Mouse (Mus musculus) left cerebral cortex, adult 18-20 months (tissue): ENCODE measurements at regions not wholly inside any gene's neighbourhood (a gene's known extent, or its start where the extent isn't known, plus 50 kb on each side); places are given as distances from the start of the nearest gene placed in this dataset.

Experiments
- DNase-seq, 2 experiments: peaks; one replicate each; pipeline ENCODE4 v3.0.0; 2021 to 2022; ENCODE audit warnings: low spot score in 2 of 2, mixed read lengths in 1 of 2

- no peak for DNase-seq
Observed at GRCm38 (mm10) chr9:34421956-34422355, 63.7 kb upstream of the Kirrel3 start.

DNA sequence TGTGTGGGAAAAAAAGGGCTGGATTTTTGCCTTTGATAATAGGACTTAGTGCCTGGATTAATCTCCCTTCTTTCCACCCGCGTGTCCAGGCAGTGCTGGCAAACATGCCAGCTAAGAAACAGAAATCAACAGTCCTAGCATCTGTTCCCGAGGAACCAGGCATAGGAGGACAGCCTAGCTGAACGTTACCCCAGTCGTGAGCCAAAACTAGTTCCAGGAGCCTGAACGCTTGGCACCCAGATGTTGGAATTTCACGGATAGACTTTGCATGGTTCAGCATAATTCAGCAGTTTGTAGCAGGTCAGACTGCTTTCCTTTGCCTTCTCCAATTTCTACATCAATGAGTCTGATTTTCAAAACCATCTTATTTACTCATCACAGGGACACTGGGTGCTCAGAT lies 62.6 kb upstream of the Kirrel3 start:
- DNase-seq: no peak

DNA sequence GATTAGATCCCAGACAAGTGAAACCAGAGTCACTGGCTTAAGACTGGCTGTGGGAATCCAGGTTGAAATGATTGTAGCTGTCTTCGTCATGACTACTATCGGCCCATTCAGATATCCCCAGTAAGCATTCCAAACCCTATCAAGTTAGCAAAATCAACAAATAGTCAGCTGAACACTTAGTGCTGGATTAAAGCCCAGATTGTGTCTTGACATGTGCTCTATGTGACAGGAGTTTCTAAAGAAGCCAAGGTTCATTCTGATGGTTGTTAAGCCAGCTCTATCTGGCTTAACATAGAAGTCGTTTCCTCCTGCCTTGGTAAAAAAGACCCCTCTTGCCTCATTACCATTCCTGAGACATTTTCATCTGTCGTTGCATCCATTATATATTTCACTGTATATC lies 59.1 kb upstream of the Kirrel3 start:
- no peak for DNase-seq

DNA sequence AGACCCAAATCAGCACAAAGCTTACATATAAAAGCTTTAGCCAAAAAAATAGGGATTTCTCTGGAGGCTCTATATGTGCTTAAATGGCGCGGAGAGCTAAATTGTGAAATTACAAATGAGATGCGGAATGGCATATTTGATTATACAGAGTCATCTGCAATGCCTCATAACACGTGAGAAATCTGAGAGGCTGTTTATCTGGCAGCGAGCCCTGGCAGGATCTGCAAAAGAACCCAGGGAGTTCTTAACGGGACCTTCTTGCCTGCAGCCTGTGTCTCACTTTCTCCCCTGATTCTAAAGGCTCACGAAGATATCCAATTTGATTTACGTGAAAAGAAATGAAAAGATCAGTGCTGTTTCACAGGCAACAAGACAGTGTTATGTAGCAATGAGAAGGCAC lies 58.0 kb upstream of the Kirrel3 start:
- no peak for DNase-seq
